Mouse (Mus musculus): ENCODE data around the gene Krtap13-1.
"Not testable (repeated sequence)": the region's sequence is repeated elsewhere in the genome, so short reads cannot be mapped to it uniquely, and the experiment has no call there.

Krtap13-1 gene

GRCm38 (mm10) chr16:88728812-88729275 is at the start of gene Krtap13-1:
Gene Krtap13-1 (plus strand): TSS chr16:88728862.
- no peak for DNase-seq (ENCODE audit: low read depth, low spot score)

- DNase-seq (ENCODE audit: low read depth, low spot score), result no peak
These were observed 49.6 kb upstream of the Krtap13-1 start for GRCm38 (mm10) chr16:88679099-88679498.

- no peak for DNase-seq (ENCODE audit: low read depth, low spot score)
These were observed 47.4 kb upstream of the Krtap13-1 start for GRCm38 (mm10) chr16:88681282-88681681.

DNA sequence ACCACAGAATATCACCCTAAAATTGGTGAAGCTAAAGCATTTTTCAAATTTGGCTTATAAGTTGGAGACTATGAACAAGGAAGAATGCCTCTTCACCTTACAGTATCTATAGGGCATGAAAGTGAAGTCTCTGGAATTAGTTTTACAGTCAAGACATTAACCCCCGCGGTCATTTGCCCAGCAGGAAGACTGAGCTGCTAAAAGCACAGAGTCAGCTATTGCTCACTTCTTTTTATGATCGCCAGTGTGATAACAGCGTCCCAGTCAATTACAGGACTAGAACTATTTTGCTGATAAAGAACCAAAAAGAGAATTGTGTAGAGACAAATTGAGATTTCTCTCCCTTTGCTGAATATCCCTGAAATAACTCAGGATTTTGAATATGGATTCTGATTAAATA is 32.4 kb upstream of the Krtap13-1 start:
- no peak for DNase-seq (ENCODE audit: low read depth, low spot score)

- peak; percentile 89 for DNase-seq (ENCODE audit: low read depth, low spot score)
These were observed 27.4 kb upstream of the Krtap13-1 start for GRCm38 (mm10) chr16:88701072-88701864.

- no peak for DNase-seq (ENCODE audit: low read depth, low spot score)
These were observed 21.1 kb upstream of the Krtap13-1 start, which contains the start of gene 2310061N02Rik for GRCm38 (mm10) chr16:88707496-88708012. Gene 2310061N02Rik (minus strand): TSS chr16:88707962.

DNA sequence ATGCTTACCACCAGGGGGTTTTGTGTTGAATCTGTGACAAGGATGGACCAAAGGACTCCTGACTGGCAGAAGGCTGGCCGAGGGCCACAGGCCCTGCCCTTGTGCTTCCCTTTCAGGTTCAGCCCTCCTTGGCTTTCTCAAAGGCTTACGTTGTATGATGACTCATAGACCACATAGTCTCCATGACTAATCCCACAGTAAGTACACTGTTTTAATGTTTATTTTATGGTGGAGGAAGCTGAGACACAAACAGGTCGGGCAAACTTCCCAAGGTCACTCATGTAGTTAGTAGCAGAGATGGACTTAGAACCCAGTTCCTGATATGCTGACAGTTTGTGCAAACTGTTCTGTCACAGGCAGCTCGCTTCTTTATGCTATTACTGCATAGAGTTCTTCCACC is 17.9 kb upstream of the Krtap13-1 start:
- no peak for DNase-seq (ENCODE audit: low read depth, low spot score)

GRCm38 (mm10) chr16:88711245-88711644 is 17.4 kb upstream of the Krtap13-1 start:
- no peak for DNase-seq (ENCODE audit: low read depth, low spot score)

DNA sequence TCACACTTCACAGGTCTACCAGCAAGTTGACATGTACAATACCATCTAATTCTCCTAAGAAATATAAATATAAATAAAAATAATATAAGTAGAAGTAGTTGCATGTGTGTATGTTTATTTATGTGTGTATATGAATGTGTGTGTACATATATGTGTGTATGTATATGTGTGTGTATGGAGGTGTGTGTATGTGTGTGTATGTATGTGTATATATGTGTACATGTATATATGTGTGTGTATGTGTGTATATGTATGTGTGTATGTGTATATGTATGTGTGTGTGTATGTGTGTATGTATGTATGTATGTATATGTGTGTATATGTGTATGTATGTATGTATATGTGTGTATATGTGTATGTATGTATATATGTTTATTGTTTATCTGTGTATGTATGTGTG is 12.1 kb upstream of the Krtap13-1 start:
- no peak for DNase-seq (ENCODE audit: low read depth, low spot score)

GRCm38 (mm10) chr16:88720031-88720430 is 8.6 kb upstream of the Krtap13-1 start:
- no peak for DNase-seq (ENCODE audit: low read depth, low spot score)

DNA sequence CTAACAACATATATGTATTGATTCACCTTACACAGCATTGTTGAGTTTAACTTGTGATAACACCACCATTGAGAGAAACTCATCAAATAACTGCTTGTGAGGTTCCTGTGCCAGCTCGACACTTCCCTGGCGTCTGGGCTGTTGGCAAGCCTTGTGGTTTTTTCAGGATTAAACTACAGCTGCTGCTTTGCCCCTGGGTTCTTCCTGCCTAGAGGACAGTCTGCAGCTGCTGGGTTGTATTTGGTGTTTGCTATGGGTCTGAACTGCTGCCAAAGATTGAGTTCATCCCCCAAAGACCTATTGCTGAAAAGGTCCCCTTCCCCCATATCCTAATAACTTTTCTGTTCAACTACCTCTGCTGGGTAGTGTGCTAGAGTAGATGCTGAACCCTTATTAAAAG is 6.7 kb downstream of the Krtap13-1 start:
- DNase-seq (ENCODE audit: low read depth, low spot score), result no peak

DNA sequence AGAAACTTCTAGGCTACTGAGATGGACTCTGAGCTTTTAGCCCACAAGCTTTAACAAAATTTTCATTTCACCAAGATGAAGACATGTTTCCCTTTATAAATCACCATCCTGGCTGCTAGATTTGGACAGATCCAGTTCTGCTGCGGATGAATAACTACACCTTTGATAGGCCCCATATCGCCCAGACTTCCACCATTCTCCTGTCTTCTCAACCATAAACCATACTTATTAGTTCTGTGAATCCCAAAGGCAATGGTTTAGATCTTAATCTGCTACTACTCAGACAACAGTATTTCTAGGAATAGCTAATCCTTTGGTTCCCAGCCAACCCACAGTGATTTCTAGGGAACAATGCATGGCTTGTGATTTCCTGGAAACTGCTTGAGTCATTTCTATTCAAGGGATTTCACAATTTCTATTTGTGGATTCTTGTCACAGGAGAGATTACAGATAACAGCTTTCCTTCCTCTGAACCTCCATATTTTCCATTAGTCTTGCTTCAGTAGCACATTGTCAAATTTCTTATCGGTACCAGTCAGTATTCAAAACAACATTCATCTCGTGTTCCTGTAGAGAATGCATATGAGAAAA is 16.2 kb downstream of the Krtap13-1 start:
- DNase-seq (ENCODE audit: low read depth, low spot score), result no peak

- no peak for DNase-seq (ENCODE audit: low read depth, low spot score)
These were observed 19.3 kb downstream of the Krtap13-1 start for GRCm38 (mm10) chr16:88747943-88748342.

- DNase-seq (ENCODE audit: low read depth, low spot score), result not testable (repeated sequence)
These were observed 22.9 kb downstream of the Krtap13-1 start, which contains the start of gene Krtap13 for GRCm38 (mm10) chr16:88751535-88751934. Gene Krtap13 (minus strand): TSS chr16:88751635.

DNA sequence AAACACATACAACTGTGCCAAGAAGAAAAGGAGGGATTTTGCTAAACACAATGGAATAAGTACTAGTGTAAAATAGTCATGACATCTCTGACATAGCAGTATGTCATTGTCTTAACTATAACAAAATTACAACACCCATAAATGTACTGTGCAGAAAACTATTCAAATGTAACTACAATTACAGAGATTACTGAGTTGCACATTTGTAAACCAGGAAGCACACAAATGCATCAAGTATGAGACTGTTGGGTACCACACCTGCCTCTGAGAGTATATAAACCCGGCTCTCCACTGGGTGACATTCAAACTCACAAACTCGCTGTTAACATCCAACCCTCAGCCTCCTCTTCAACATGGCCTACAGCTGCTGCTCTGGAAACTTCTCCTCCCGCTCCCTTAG is 29.9 kb downstream of the Krtap13-1 start, which contains the start of gene 2310034C09Rik:
Gene 2310034C09Rik, plus strand, starts transcription at position 301 of the 400 bp plus-strand sequence.
- not testable (repeated sequence) for DNase-seq (ENCODE audit: low read depth, low spot score)

DNA sequence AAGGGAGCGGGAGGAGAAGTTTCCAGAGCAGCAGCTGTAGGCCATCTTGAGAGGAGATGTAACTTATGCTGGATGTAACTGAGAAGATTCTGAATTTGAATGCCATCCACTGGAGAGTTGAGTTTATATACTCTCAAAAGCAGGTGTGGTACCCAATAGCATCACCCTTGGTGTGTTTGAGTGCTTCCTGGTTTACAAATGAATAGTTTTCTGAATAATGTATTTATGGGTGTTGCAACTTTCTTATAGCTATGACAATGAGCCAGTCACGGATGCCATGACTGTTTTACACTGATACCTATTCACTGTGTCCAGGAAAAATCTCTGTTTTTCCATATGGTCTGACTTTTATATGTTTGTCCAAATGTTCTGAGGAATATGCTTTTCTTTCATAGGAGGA is 45.4 kb downstream of the Krtap13-1 start, which contains the start of gene 2310057N15Rik:
Gene 2310057N15Rik, minus strand, starts transcription at position 101 of the 400 bp plus-strand sequence.
- no peak for DNase-seq (ENCODE audit: low read depth, low spot score)

DNA sequence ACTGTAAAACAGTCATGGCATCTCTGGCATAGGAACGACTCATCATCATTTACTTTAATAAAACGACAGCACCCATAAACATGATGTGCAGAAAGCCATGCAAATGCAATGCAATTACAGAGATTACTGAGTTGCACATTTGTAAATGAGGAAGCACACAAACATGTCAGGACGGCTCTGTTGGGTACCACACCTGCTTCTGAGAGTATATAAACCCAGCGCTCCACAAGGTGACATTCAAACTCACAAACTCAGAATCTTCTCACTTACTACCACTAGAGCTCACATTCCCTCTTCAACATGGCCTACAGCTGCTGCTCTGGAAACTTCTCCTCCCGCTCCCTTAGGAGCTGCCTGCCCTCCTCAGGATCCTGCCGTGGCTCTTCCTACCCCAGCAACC is 48.9 kb downstream of the Krtap13-1 start, which contains the start of gene Gm5965:
Gene Gm5965, plus strand, starts transcription at position 301 of the 400 bp plus-strand sequence.
- no peak for DNase-seq (ENCODE audit: low read depth, low spot score)

Measured in A20 (cell line).